Mouse (Mus musculus) intestine, embryonic 15.5 days (tissue): ENCODE data around the gene 1500009L16Rik. TPM values are rescaled to one million over a fixed set of nuclear protein-coding genes. Genes with fewer than 3 reads are reported as not detected.
A peak's percentile ranks its signal among the peaks of the same experiment; 100 is the strongest.

Source experiments
- ATAC-seq: fragments of 200-750 bp; cut with Nextera tagmentation; 2 replicates; pipeline ENCODE4 v1.8.0; 2017; ENCODE audit warnings: moderate TSS enrichment, moderate library complexity
- H3K27ac ChIP-seq: fragments of 300-500 bp; sonication (generic); 2 replicates; pipeline ENCODE4 v1.5.1; 2015; ENCODE audit warnings: mild to moderate bottlenecking, inconsistent platforms
- H3K27me3 ChIP-seq: fragments of 300-500 bp; sonication (generic); replicated peaks from 2 replicates; pipeline ENCODE4 v1.6.1; 2015; ENCODE audit warnings: inconsistent platforms
- H3K36me3 ChIP-seq: fragments of 300-500 bp; sonication (generic); 2 replicates; pipeline ENCODE4 v1.6.1; 2015; ENCODE audit warnings: inconsistent platforms
- H3K4me1 ChIP-seq: fragments of 300-500 bp; sonication (generic); replicated peaks from 2 replicates; pipeline ENCODE4 v1.6.1; 2015; ENCODE audit warnings: inconsistent platforms
- H3K4me2 ChIP-seq: fragments of 300-500 bp; sonication (generic); replicated peaks from 2 replicates; pipeline ENCODE4 v1.6.1; 2015; ENCODE audit warnings: mild to moderate bottlenecking, inconsistent platforms
- H3K4me3 ChIP-seq: fragments of 300-500 bp; sonication (generic); replicated peaks from 2 replicates; pipeline ENCODE4 v1.5.1; 2015; ENCODE audit warnings: inconsistent platforms
- H3K9ac ChIP-seq: fragments of 300-500 bp; sonication (generic); 2 replicates; pipeline ENCODE4 v1.6.1; 2015; ENCODE audit warnings: inconsistent platforms
- H3K9me3 ChIP-seq: fragments of 300-500 bp; sonication (generic); 2 replicates; pipeline ENCODE4 v1.6.1; 2016; ENCODE audit warnings: inconsistent platforms
- WGBS: fragments of 180-500 bp; shearing (Covaris S2); methylation state at CpG from one replicate; pipeline ENCODE4 v1.1.7; 2015; 5-methylcytosine and 5-hydroxymethylcytosine counted together
- polyA plus RNA-seq: library from polyadenylated mRNA; unstranded; fragments of >200 nt; fragmentation: Nextera tagmentation; extraction: Ambion mirVana; gene quantifications from 2 replicates; pipeline ENCODE4 v1.2.1, GENCODE M21; 2015

The 1500009L16Rik gene
- polyA plus RNA-seq, 1 experiment from 2014 or later: 19.0 TPM

GRCm38 (mm10) chr10:83727846-83728245, 5.2 kb downstream of the 1500009L16Rik start:
- WGBS: 88% methylated on average over 5 of the region's 5 CpGs
- no peaks in the 10 kb centered on the region for H3K36me3 ChIP-seq
- no peak overlapping the region for H3K4me2 ChIP-seq
- H3K27me3 ChIP-seq: no peaks in the 10 kb centered on the region
- no peak overlapping the region for H3K4me3 ChIP-seq
- H3K9me3 ChIP-seq: no peaks in the 10 kb centered on the region
- no peak overlapping the region for H3K9ac ChIP-seq
- H3K4me1 ChIP-seq: 0 out of 2 replicates have a peak, but pooled peaks cover 2% of the 10 kb centered on the region
- ATAC-seq: no peak
- H3K27ac ChIP-seq: no peak overlapping the region

GRCm38 (mm10) chr10:83728529-83728928, 5.9 kb downstream of the 1500009L16Rik start:
- WGBS: 81% methylated on average over 6 of the region's 6 CpGs
- Histone ChIP-seq H3K9ac (no peak overlapping the region), H3K27ac (no peak overlapping the region), H3K27me3 (no peaks in the 10 kb centered on the region), H3K4me2 (no peak overlapping the region), H3K36me3 (no peaks in the 10 kb centered on the region), H3K4me3 (no peak overlapping the region), H3K9me3 (no peaks in the 10 kb centered on the region), H3K4me1 (no peaks in the 10 kb centered on the region)
- 0 out of 2 replicates have a peak, but pooled peaks have one; percentile 22 for ATAC-seq

- H3K27ac ChIP-seq: no peak overlapping the region
- H3K9me3 ChIP-seq: no peaks in the 10 kb centered on the region
- H3K4me1 ChIP-seq: no peaks in the 10 kb centered on the region
- H3K4me3 ChIP-seq: no peak overlapping the region
- no peak overlapping the region for H3K4me2 ChIP-seq
- no peaks in the 10 kb centered on the region for H3K36me3 ChIP-seq
- H3K27me3 ChIP-seq: no peaks in the 10 kb centered on the region
- H3K9ac ChIP-seq: no peak overlapping the region
- no peak for ATAC-seq
- 81% methylated on average over 3 of the region's 3 CpGs for WGBS
Observed at GRCm38 (mm10) chr10:83729076-83729475, 6.4 kb downstream of the 1500009L16Rik start.

GRCm38 (mm10) chr10:83729492-83729891, 6.8 kb downstream of the 1500009L16Rik start:
- H3K4me3 ChIP-seq: no peak overlapping the region
- no peak overlapping the region for H3K9ac ChIP-seq
- 33% methylated on average over 7 of the region's 7 CpGs for WGBS
- ATAC-seq: peak; percentile 63; the same call in 1 of the 2 replicates
- no peaks in the 10 kb centered on the region for H3K36me3 ChIP-seq
- no peaks in the 10 kb centered on the region for H3K4me1 ChIP-seq
- H3K4me2 ChIP-seq: no peak overlapping the region
- H3K9me3 ChIP-seq: no peaks in the 10 kb centered on the region
- H3K27ac ChIP-seq: no peak overlapping the region
- no peaks in the 10 kb centered on the region for H3K27me3 ChIP-seq

GRCm38 (mm10) chr10:83733725-83734124, 11.1 kb downstream of the 1500009L16Rik start:
- Histone ChIP-seq H3K27ac (no peak overlapping the region), H3K4me3 (no peak overlapping the region), H3K4me2 (no peak overlapping the region), H3K9ac (no peak overlapping the region), H3K4me1 (no peaks in the 10 kb centered on the region), H3K36me3 (no peaks in the 10 kb centered on the region), H3K27me3 (no peaks in the 10 kb centered on the region), H3K9me3 (no peaks in the 10 kb centered on the region)
- 85% methylated on average over 4 of the region's 4 CpGs for WGBS
- ATAC-seq: no peak

GRCm38 (mm10) chr10:83738996-83739655, 16.5 kb downstream of the 1500009L16Rik start:
- ATAC-seq: no peak
- WGBS: 83% methylated on average over 15 of the region's 15 CpGs
- no peaks in the 10 kb centered on the region for H3K27me3 ChIP-seq
- H3K9ac ChIP-seq: no peak overlapping the region
- H3K4me3 ChIP-seq: no peak overlapping the region
- no peaks in the 10 kb centered on the region for H3K36me3 ChIP-seq
- H3K9me3 ChIP-seq: no peaks in the 10 kb centered on the region
- H3K4me2 ChIP-seq: no peak overlapping the region
- H3K27ac ChIP-seq: no peak overlapping the region
- H3K4me1 ChIP-seq: no peaks in the 10 kb centered on the region

- no peaks in the 10 kb centered on the region for H3K4me1 ChIP-seq
- 87% methylated on average over 3 of the region's 3 CpGs for WGBS
- H3K36me3 ChIP-seq: no peaks in the 10 kb centered on the region
- H3K9ac ChIP-seq: no peak overlapping the region
- no peak overlapping the region for H3K4me3 ChIP-seq
- ATAC-seq: no peak
- no peaks in the 10 kb centered on the region for H3K9me3 ChIP-seq
- H3K27me3 ChIP-seq: no peaks in the 10 kb centered on the region
- no peak overlapping the region for H3K27ac ChIP-seq
- H3K4me2 ChIP-seq: no peak overlapping the region
Observed at GRCm38 (mm10) chr10:83744656-83745055, 22.0 kb downstream of the 1500009L16Rik start.

- no peak for ATAC-seq
- Histone ChIP-seq H3K36me3 (no peaks in the 10 kb centered on the region), H3K4me3 (no peak overlapping the region), H3K9ac (no peak overlapping the region), H3K4me2 (no peak overlapping the region), H3K27me3 (no peaks in the 10 kb centered on the region), H3K9me3 (no peaks in the 10 kb centered on the region), H3K27ac (no peak overlapping the region), H3K4me1 (no peaks in the 10 kb centered on the region)
- WGBS: 95% methylated on average over 1 of the region's 1 CpGs
Observed at GRCm38 (mm10) chr10:83753056-83753455, 30.4 kb downstream of the 1500009L16Rik start.

- H3K4me2 ChIP-seq: no peak overlapping the region
- H3K4me1 ChIP-seq: no peaks in the 10 kb centered on the region
- 79% methylated on average over 17 of the region's 17 CpGs for WGBS
- no peak overlapping the region for H3K27ac ChIP-seq
- no peak overlapping the region for H3K9ac ChIP-seq
- ATAC-seq: no peak
- H3K27me3 ChIP-seq: no peaks in the 10 kb centered on the region
- H3K9me3 ChIP-seq: no peaks in the 10 kb centered on the region
- H3K36me3 ChIP-seq: no peaks in the 10 kb centered on the region
- no peak overlapping the region for H3K4me3 ChIP-seq
Observed at GRCm38 (mm10) chr10:83757343-83757962, 34.8 kb downstream of the 1500009L16Rik start.

- Histone ChIP-seq H3K27ac (no peak overlapping the region), H3K27me3 (no peaks in the 10 kb centered on the region), H3K9ac (no peak overlapping the region), H3K36me3 (no peaks in the 10 kb centered on the region), H3K4me2 (no peak overlapping the region), H3K4me3 (no peak overlapping the region), H3K4me1 (no peaks in the 10 kb centered on the region), H3K9me3 (no peaks in the 10 kb centered on the region)
- 85% methylated on average over 13 of the region's 13 CpGs for WGBS
- ATAC-seq: no peak
Observed at GRCm38 (mm10) chr10:83758732-83759131, 36.1 kb downstream of the 1500009L16Rik start.

GRCm38 (mm10) chr10:83760535-83760934, 37.9 kb downstream of the 1500009L16Rik start:
- no peak overlapping the region for H3K4me2 ChIP-seq
- H3K27ac ChIP-seq: no peak overlapping the region
- H3K9ac ChIP-seq: no peak overlapping the region
- no peaks in the 10 kb centered on the region for H3K4me1 ChIP-seq
- no peak overlapping the region for H3K4me3 ChIP-seq
- ATAC-seq: no peak
- 74% methylated on average over 2 of the region's 2 CpGs for WGBS
- no peaks in the 10 kb centered on the region for H3K9me3 ChIP-seq
- H3K36me3 ChIP-seq: no peaks in the 10 kb centered on the region
- no peaks in the 10 kb centered on the region for H3K27me3 ChIP-seq

- Histone ChIP-seq H3K27ac (no peak overlapping the region), H3K4me1 (no peaks in the 10 kb centered on the region), H3K27me3 (no peaks in the 10 kb centered on the region), H3K4me2 (no peak overlapping the region), H3K9me3 (no peaks in the 10 kb centered on the region), H3K9ac (no peak overlapping the region), H3K4me3 (no peak overlapping the region), H3K36me3 (no peaks in the 10 kb centered on the region)
- ATAC-seq: no peak
- WGBS: 84% methylated on average over 4 of the region's 4 CpGs
Observed at GRCm38 (mm10) chr10:83763891-83764290, 41.2 kb downstream of the 1500009L16Rik start.

- Histone ChIP-seq H3K9me3 (no peaks in the 10 kb centered on the region), H3K4me2 (no peak overlapping the region), H3K36me3 (no peaks in the 10 kb centered on the region), H3K4me1 (no peaks in the 10 kb centered on the region), H3K4me3 (no peak overlapping the region), H3K9ac (no peak overlapping the region), H3K27ac (no peak overlapping the region), H3K27me3 (no peaks in the 10 kb centered on the region)
- no peak for ATAC-seq
Observed at GRCm38 (mm10) chr10:83766882-83767281, 44.2 kb downstream of the 1500009L16Rik start.
